Mouse (Mus musculus) forebrain, embryonic 11.5 days (tissue): ENCODE measurements around the gene Efemp2. TPM values are rescaled to one million over a fixed set of nuclear protein-coding genes. Genes with fewer than 3 reads are reported as not detected.
A peak's percentile ranks its signal among the peaks of the same experiment; 100 is the strongest.

Source experiments
- ATAC-seq: fragments of 200-750 bp; cut with Nextera tagmentation; replicated peaks from 2 replicates; pipeline ENCODE4 v1.8.0; 2017; ENCODE audit warnings: moderate TSS enrichment; ENCODE audit not compliant: low FRiP score
- DNase-seq: peaks from one replicate; pipeline ENCODE4 v3.0.0-alpha.2; 2017; ENCODE audit warnings: low spot score
- H3K27ac ChIP-seq: fragments of 300-500 bp; sonication (generic); 2 replicates; pipeline ENCODE4 v1.5.1; 2014; ENCODE audit warnings: low read depth, low read length
- H3K27me3 ChIP-seq: fragments of 300-500 bp; sonication (generic); 2 replicates; pipeline ENCODE4 v1.6.1; 2014; ENCODE audit warnings: mild to moderate bottlenecking, low read length, mixed read lengths; ENCODE audit not compliant: control insufficient read depth, insufficient read depth
- H3K36me3 ChIP-seq: fragments of 300-500 bp; sonication (generic); 2 replicates; pipeline ENCODE4 v1.6.1; 2014; ENCODE audit warnings: mild to moderate bottlenecking, low read length, moderate library complexity, mixed read lengths; ENCODE audit not compliant: control insufficient read depth, insufficient read depth
- H3K4me1 ChIP-seq: fragments of 300-500 bp; sonication (generic); replicated peaks from 2 replicates; pipeline ENCODE4 v1.6.1; 2014; ENCODE audit warnings: low read length, mixed read lengths; ENCODE audit not compliant: control insufficient read depth, insufficient read depth
- H3K4me2 ChIP-seq: fragments of 300-500 bp; sonication (generic); 2 replicates; pipeline ENCODE4 v1.6.1; 2014; ENCODE audit warnings: low read depth, mild to moderate bottlenecking, low read length, moderate library complexity, mixed read lengths; ENCODE audit not compliant: severe bottlenecking
- H3K4me3 ChIP-seq: fragments of 300-500 bp; sonication (generic); 2 replicates; pipeline ENCODE4 v1.5.1; 2014; ENCODE audit warnings: low read depth, low read length
- H3K9ac ChIP-seq: fragments of 300-500 bp; sonication (generic); 2 replicates; pipeline ENCODE4 v1.6.1; 2014; ENCODE audit warnings: low read length
- H3K9me3 ChIP-seq: fragments of 300-500 bp; sonication (generic); 2 replicates; pipeline ENCODE4 v1.6.1; 2016; ENCODE audit warnings: low read length, mixed read lengths; ENCODE audit not compliant: control insufficient read depth
- WGBS: fragments of 180-500 bp; shearing (Covaris S2); extraction: QIAGEN DNeasy Blood & Tissue Kit; methylation state at CpG from one replicate; pipeline ENCODE4 v1.1.7; 2014; 5-methylcytosine and 5-hydroxymethylcytosine counted together
- polyA plus RNA-seq: library from polyadenylated mRNA; unstranded; fragments of >200 nt; fragmentation: Nextera tagmentation; extraction: Ambion mirVana; gene quantifications from 2 replicates; pipeline ENCODE4 v1.2.1, GENCODE M21; 2014

Efemp2 gene
- polyA plus RNA-seq, 1 experiment from 2014 or later, result 50.4 TPM

GRCm38 (mm10) chr19:5463791-5464562 is 9.8 kb upstream of the Efemp2 start:
- Histone ChIP-seq H3K27ac (peak overlapping the region; percentile 41; the same call in 1 of the 2 replicates), H3K36me3 (peaks cover 2% of the 10 kb centered on the region), H3K4me3 (peak overlapping the region; percentile 12; the same call in 1 of the 2 replicates), H3K4me2 (peak overlapping the region; percentile 29; the same call in 1 of the 2 replicates), H3K9me3 (no peaks in the 10 kb centered on the region), H3K4me1 (peaks cover 9% of the 10 kb centered on the region; the same call in 1 of the 2 replicates), H3K27me3 (peaks cover 3% of the 10 kb centered on the region; the same call in 1 of the 2 replicates), H3K9ac (peak overlapping the region; percentile 45)
- WGBS, result 49% methylated on average over 15 of the region's 15 CpGs
- peak; percentile 91 for DNase-seq
- peak; percentile 62 for ATAC-seq

GRCm38 (mm10) chr19:5465037-5465436 is 8.7 kb upstream of the Efemp2 start:
- H3K27me3 ChIP-seq, result no peaks in the 10 kb centered on the region
- 93% methylated on average over 8 of the region's 8 CpGs for WGBS
- no peaks in the 10 kb centered on the region for H3K9me3 ChIP-seq
- ATAC-seq, result no peak
- H3K4me2 ChIP-seq, result no peak overlapping the region
- H3K4me1 ChIP-seq, result peaks cover 9% of the 10 kb centered on the region; the same call in 1 of the 2 replicates
- no peak overlapping the region for H3K4me3 ChIP-seq
- H3K9ac ChIP-seq, result no peak overlapping the region
- no peak overlapping the region for H3K27ac ChIP-seq
- H3K36me3 ChIP-seq, result peaks cover 2% of the 10 kb centered on the region
- no peak for DNase-seq

- peaks cover 2% of the 10 kb centered on the region for H3K36me3 ChIP-seq
Measured at GRCm38 (mm10) chr19:5466916-5467500, 6.7 kb upstream of the Efemp2 start.

DNA sequence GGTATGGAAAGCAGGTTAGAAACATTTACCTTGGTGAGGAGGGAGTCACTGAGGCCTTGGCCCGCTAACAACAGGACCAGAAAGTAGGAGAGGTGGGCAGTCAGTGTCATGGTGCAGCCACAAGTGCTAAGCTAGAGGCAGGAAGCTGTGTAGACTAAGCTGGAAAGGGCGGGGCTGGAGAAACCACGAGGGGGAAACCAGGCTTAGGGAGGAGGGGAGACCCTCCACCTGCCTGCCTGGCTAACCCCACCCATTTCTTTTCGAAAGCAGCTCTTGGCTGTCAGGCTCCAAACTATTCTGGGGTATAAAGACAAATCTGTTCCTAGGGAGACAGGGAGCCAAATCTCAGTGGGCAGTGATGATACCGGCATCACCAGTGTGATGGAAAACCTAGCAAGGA is 5.4 kb upstream of the Efemp2 start, which contains the start of gene Ctsw:
Gene Ctsw (minus strand): TSS at position 134 of the 400 bp plus-strand sequence.
- Histone ChIP-seq H3K4me1 (peaks cover 4% of the 10 kb centered on the region; the same call in 1 of the 2 replicates), H3K4me3 (no peak within 1 kb of the TSS), H3K4me2 (no peak within 1 kb of the TSS), H3K36me3 (peaks cover 2% of the 10 kb centered on the region), H3K27ac (no peak within 1 kb of the TSS), H3K9me3 (no peaks in the 10 kb centered on the region), H3K9ac (no peak within 1 kb of the TSS), H3K27me3 (no peaks in the 10 kb centered on the region)
- DNase-seq, result no peak
- WGBS, result 57% methylated on average over 5 of the region's 5 CpGs
- no peak for ATAC-seq

More at GRCm38 (mm10) chr19:5466916-5467500, 6.7 kb upstream of the Efemp2 start:
- DNase-seq, result no peak
- H3K4me3 ChIP-seq, result no peak overlapping the region
- WGBS, result 95% methylated on average over 6 of the region's 6 CpGs
- no peak overlapping the region for H3K27ac ChIP-seq
- H3K27me3 ChIP-seq, result no peaks in the 10 kb centered on the region
- no peak for ATAC-seq
- no peak overlapping the region for H3K4me2 ChIP-seq
- no peaks in the 10 kb centered on the region for H3K9me3 ChIP-seq
- no peak overlapping the region for H3K9ac ChIP-seq
- H3K4me1 ChIP-seq, result peaks cover 4% of the 10 kb centered on the region; the same call in 1 of the 2 replicates

GRCm38 (mm10) chr19:5471846-5472245 is 1.9 kb upstream of the Efemp2 start:
- WGBS, result 56% methylated on average over 5 of the region's 5 CpGs
- ATAC-seq (no peak), DNase-seq (no peak)
- Histone ChIP-seq H3K36me3 (no peaks in the 10 kb centered on the region; the same call in none of the 2 replicates), H3K4me3 (no peak overlapping the region), H3K27ac (no peak overlapping the region), H3K9me3 (no peaks in the 10 kb centered on the region), H3K4me1 (peaks cover 11% of the 10 kb centered on the region; the same call in 1 of the 2 replicates), H3K9ac (no peak overlapping the region), H3K27me3 (no peaks in the 10 kb centered on the region), H3K4me2 (no peak overlapping the region)

GRCm38 (mm10) chr19:5472857-5473256 is 897 bp upstream of the Efemp2 start:
- WGBS, result 84% methylated on average over 3 of the region's 3 CpGs
- H3K9me3 ChIP-seq, result no peaks in the 10 kb centered on the region
- no peak for ATAC-seq
- H3K27ac ChIP-seq, result no peak overlapping the region
- H3K4me3 ChIP-seq, result no peak overlapping the region
- H3K4me1 ChIP-seq, result peaks cover 11% of the 10 kb centered on the region; the same call in 1 of the 2 replicates
- DNase-seq, result no peak
- H3K4me2 ChIP-seq, result no peak overlapping the region
- no peak overlapping the region for H3K9ac ChIP-seq
- no peaks in the 10 kb centered on the region for H3K36me3 ChIP-seq
- no peaks in the 10 kb centered on the region for H3K27me3 ChIP-seq

DNA sequence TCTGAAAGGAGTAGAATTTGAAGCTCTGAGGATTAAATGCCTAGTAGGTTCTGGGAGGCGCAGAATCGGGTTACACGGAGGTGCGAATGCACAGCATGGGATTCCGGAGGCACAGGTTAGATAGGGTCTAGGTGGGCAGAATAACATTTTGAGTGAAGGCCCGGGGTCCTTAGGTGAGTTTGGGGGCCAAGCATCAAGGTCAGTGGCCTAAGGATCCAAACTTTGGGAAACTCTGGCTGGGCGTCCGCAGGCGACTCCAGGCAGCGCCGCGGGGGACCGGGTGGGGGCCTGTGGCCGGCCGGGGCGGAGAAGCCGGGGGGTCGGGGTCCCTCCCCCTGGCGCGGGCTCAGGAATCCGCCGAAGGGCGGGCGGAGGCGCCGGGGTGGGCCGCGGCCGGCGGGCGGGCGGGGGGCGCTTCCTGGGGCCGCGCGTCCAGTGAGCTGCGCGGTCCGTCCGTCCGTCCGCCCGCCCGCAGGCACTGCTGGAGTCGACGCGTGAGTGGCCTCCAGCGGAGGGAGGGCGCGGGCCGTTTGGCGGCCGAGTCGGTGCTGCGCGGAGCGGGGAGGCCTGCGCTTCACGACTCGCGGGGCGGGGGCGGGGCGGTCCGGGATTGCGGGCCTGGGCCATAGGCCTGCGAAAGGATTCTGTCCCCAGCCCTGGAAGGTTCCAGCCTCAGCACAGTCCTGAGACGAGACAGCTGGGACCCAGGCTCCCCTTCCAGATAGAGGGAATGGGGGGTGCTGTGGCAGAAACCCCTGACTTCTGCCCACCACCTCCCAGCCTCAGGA is 721 bp downstream of the Efemp2 start:
- Histone ChIP-seq H3K27ac (peak overlapping the region; percentile 18; the same call in 1 of the 2 replicates), H3K36me3 (no peaks in the 10 kb centered on the region), H3K27me3 (no peaks in the 10 kb centered on the region), H3K4me3 (peak overlapping the region; percentile 59), H3K4me1 (peaks cover 11% of the 10 kb centered on the region; the same call in 1 of the 2 replicates), H3K4me2 (peak overlapping the region; percentile 86), H3K9ac (peak overlapping the region; percentile 84), H3K9me3 (no peaks in the 10 kb centered on the region)
- ATAC-seq, result peak; percentile 45
- WGBS, result 2% methylated on average over 54 of the region's 68 CpGs
- peak; percentile 76 for DNase-seq

- no peaks in the 10 kb centered on the region for H3K9me3 ChIP-seq
- H3K36me3 ChIP-seq, result no peaks in the 10 kb centered on the region
- peaks cover 11% of the 10 kb centered on the region; the same call in 1 of the 2 replicates for H3K4me1 ChIP-seq
- WGBS, result 28% methylated on average over 13 of the region's 13 CpGs
- peak overlapping the region; percentile 18; the same call in 1 of the 2 replicates for H3K27ac ChIP-seq
- H3K27me3 ChIP-seq, result no peaks in the 10 kb centered on the region
- peak overlapping the region; percentile 86 for H3K4me2 ChIP-seq
- peak overlapping the region; percentile 59 for H3K4me3 ChIP-seq
- ATAC-seq (peak; percentile 49; the same call in 1 of the 2 replicates), DNase-seq (no peak)
- H3K9ac ChIP-seq, result peak overlapping the region; percentile 84
Measured at GRCm38 (mm10) chr19:5475069-5475714, 1.4 kb downstream of the Efemp2 start.
